Mouse (Mus musculus) brain, embryonic 14.5 days (tissue): Measurements from ENCODE around the gene Gpr62.

Experiments used
- CTCF ChIP-seq: fragments of 200-500 bp; IDR thresholded peaks from 2 replicates; pipeline ENCODE4 v1.5.1; 2012; ENCODE audit warnings: inconsistent platforms, mild to moderate bottlenecking, moderate library complexity, borderline replicate concordance; ENCODE audit not compliant: insufficient read depth, insufficient read length; ENCODE audit errors: extremely low read depth
- POLR2A ChIP-seq: fragments of 200-500 bp; IDR thresholded peaks from 2 replicates; pipeline ENCODE4 v1.6.1; 2012; ENCODE audit warnings: mild to moderate bottlenecking, inconsistent platforms, borderline replicate concordance; ENCODE audit not compliant: poor library complexity, insufficient read depth, insufficient read length, severe bottlenecking; ENCODE audit errors: extremely low read depth

DNA sequence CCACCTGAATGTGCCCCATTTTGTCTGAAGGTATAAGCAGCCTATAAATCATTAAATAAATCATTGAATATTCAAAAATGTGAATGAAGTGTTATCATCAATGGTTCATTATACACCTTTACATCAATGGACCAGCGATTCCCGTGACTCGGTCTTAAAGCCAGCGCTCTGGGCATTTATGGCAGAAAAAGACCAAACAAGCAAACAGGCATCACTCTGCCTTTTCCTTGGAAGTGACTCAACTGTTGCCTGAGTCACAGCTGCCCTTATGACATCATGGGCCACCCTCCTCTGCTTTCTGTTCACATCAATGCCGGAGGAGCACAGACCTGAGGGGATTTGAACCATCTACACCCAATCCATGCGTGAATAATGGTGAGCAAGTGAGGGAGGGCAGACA is 33.9 kb upstream of the Gpr62 start, which contains the start of gene Iqcf1:
- TF ChIP-seq POLR2A (no peak), CTCF (no peak)
